Mouse (Mus musculus): ENCODE measurements around the gene Enkd1.

Gene Enkd1

GRCm38 (mm10) chr8:105702001-105702401 is 6.0 kb downstream of the Enkd1 start:
- ATAC-seq (ENCODE audit: low TSS enrichment): peak; percentile 19

GRCm38 (mm10) chr8:105700966-105701824 is 6.8 kb downstream of the Enkd1 start, which contains the start of the genes Acd and Pard6a:
Acd (minus strand) TSS chr8:105701102.
Pard6a (plus strand) TSS chr8:105701148.
- ATAC-seq (ENCODE audit: low TSS enrichment): peak; percentile 72

- ATAC-seq (ENCODE audit: low TSS enrichment): peak; percentile 31
These were observed 7.4 kb downstream of the Enkd1 start for GRCm38 (mm10) chr8:105700566-105700965.

- ATAC-seq (ENCODE audit: low TSS enrichment): no peak
These were observed 8.4 kb downstream of the Enkd1 start for GRCm38 (mm10) chr8:105699488-105700215.

GRCm38 (mm10) chr8:105698734-105699133 is 9.3 kb downstream of the Enkd1 start:
- no peak for ATAC-seq (ENCODE audit: low TSS enrichment)

- ATAC-seq (ENCODE audit: low TSS enrichment): no peak
These were observed 10.7 kb downstream of the Enkd1 start for GRCm38 (mm10) chr8:105697196-105697780.

- ATAC-seq (ENCODE audit: low TSS enrichment): no peak
These were observed 12.8 kb downstream of the Enkd1 start for GRCm38 (mm10) chr8:105695080-105695780.

GRCm38 (mm10) chr8:105694051-105694799 is 13.8 kb downstream of the Enkd1 start:
- ATAC-seq (ENCODE audit: low TSS enrichment): peak; percentile 23

GRCm38 (mm10) chr8:105693648-105694047 is 14.4 kb downstream of the Enkd1 start:
- peak; percentile 75 for ATAC-seq (ENCODE audit: low TSS enrichment)

GRCm38 (mm10) chr8:105692449-105693182 is 15.4 kb downstream of the Enkd1 start:
- no peak for ATAC-seq (ENCODE audit: low TSS enrichment)

GRCm38 (mm10) chr8:105690978-105691377 is 17.0 kb downstream of the Enkd1 start:
- ATAC-seq (ENCODE audit: low TSS enrichment): no peak

GRCm38 (mm10) chr8:105689983-105690360 is 18.0 kb downstream of the Enkd1 start:
- ATAC-seq (ENCODE audit: low TSS enrichment): no peak

- no peak for ATAC-seq (ENCODE audit: low TSS enrichment)
These were observed 18.6 kb downstream of the Enkd1 start for GRCm38 (mm10) chr8:105689256-105689982.

- ATAC-seq (ENCODE audit: low TSS enrichment): no peak
These were observed 19.7 kb downstream of the Enkd1 start for GRCm38 (mm10) chr8:105688242-105688752.

GRCm38 (mm10) chr8:105687512-105687911 is 20.5 kb downstream of the Enkd1 start:
- no peak for ATAC-seq (ENCODE audit: low TSS enrichment)

- no peak for ATAC-seq (ENCODE audit: low TSS enrichment)
These were observed 21.5 kb downstream of the Enkd1 start for GRCm38 (mm10) chr8:105686551-105686950.

- peak; percentile 27; the same call in 1 of the 2 replicates for ATAC-seq (ENCODE audit: low TSS enrichment)
These were observed 22.2 kb downstream of the Enkd1 start, which contains the start of gene Carmil2 for GRCm38 (mm10) chr8:105685796-105686308. Carmil2 (plus strand) TSS chr8:105686274.

- no peak for ATAC-seq (ENCODE audit: low TSS enrichment)
These were observed 22.7 kb downstream of the Enkd1 start for GRCm38 (mm10) chr8:105685325-105685724.

- ATAC-seq (ENCODE audit: low TSS enrichment): peak; percentile 68; the same call in 1 of the 2 replicates
These were observed 30.1 kb downstream of the Enkd1 start for GRCm38 (mm10) chr8:105677891-105678290.
